Mouse (Mus musculus) liver, embryonic 11.5 days (tissue): ENCODE measurements around the gene Cntn1. TPM values are rescaled to one million over a fixed set of nuclear protein-coding genes. Genes with fewer than 3 reads are reported as not detected.

Source experiments
- ATAC-seq: fragments of 200-750 bp; cut with Nextera tagmentation; replicated peaks from 2 replicates; pipeline ENCODE4 v1.8.0; 2017; ENCODE audit warnings: moderate number of reproducible peaks, mild to moderate bottlenecking, moderate TSS enrichment, moderate library complexity; ENCODE audit not compliant: low FRiP score
- DNase-seq: peaks from one replicate; pipeline ENCODE4 v3.0.0-alpha.2; 2017; ENCODE audit warnings: low spot score
- H3K27ac ChIP-seq: fragments of 300-500 bp; sonication (generic); 2 replicates; pipeline ENCODE4 v1.5.1; 2014; ENCODE audit warnings: mild to moderate bottlenecking, low read depth, low read length, control low read depth
- H3K27me3 ChIP-seq: fragments of 300-500 bp; sonication (generic); replicated peaks from 2 replicates; pipeline ENCODE4 v1.6.1; 2014; ENCODE audit warnings: low read length, mixed read lengths; ENCODE audit not compliant: control insufficient read depth, insufficient read depth
- H3K36me3 ChIP-seq: fragments of 300-500 bp; sonication (generic); 2 replicates; pipeline ENCODE4 v1.6.1; 2014; ENCODE audit warnings: mild to moderate bottlenecking, low read length, moderate library complexity, mixed read lengths; ENCODE audit not compliant: control insufficient read depth, insufficient read depth
- H3K4me1 ChIP-seq: fragments of 300-500 bp; sonication (generic); replicated peaks from 2 replicates; pipeline ENCODE4 v1.6.1; 2014; ENCODE audit warnings: low read length, mixed read lengths; ENCODE audit not compliant: control insufficient read depth, insufficient read depth
- H3K4me2 ChIP-seq: fragments of 300-500 bp; sonication (generic); 2 replicates; pipeline ENCODE4 v1.6.1; 2014; ENCODE audit warnings: mild to moderate bottlenecking, control low read depth, moderate library complexity
- H3K4me3 ChIP-seq: fragments of 300-500 bp; sonication (generic); 2 replicates; pipeline ENCODE4 v1.5.1; 2014; ENCODE audit warnings: low read depth, low read length, control low read depth
- H3K9ac ChIP-seq: fragments of 300-500 bp; sonication (generic); 2 replicates; pipeline ENCODE4 v1.6.1; 2014; ENCODE audit warnings: low read depth, low read length, control low read depth
- H3K9me3 ChIP-seq: fragments of 300-500 bp; sonication (generic); 2 replicates; pipeline ENCODE4 v1.6.1; 2016; ENCODE audit warnings: low read length, inconsistent platforms, mixed read lengths; ENCODE audit not compliant: control insufficient read depth
- WGBS: fragments of 180-500 bp; shearing (Covaris S2); extraction: QIAGEN DNeasy Blood & Tissue Kit; methylation state at CpG from one replicate; pipeline ENCODE4 v1.1.7; 2014; 5-methylcytosine and 5-hydroxymethylcytosine counted together
- polyA plus RNA-seq: library from polyadenylated mRNA; unstranded; fragments of >200 nt; fragmentation: Nextera tagmentation; extraction: Ambion mirVana; gene quantifications from 2 replicates; pipeline ENCODE4 v1.2.1, GENCODE M21; 2014

Cntn1 gene
- polyA plus RNA-seq, 1 experiment from 2014 or later, result 0.12 TPM

- Histone ChIP-seq H3K4me1 (no peaks in the 10 kb centered on the region), H3K27me3 (no peaks in the 10 kb centered on the region), H3K4me3 (no peak overlapping the region), H3K9ac (no peak overlapping the region), H3K27ac (no peak overlapping the region), H3K4me2 (no peak overlapping the region), H3K36me3 (no peaks in the 10 kb centered on the region), H3K9me3 (no peaks in the 10 kb centered on the region)
- DNase-seq, result no peak
- ATAC-seq, result no peak
- 79% methylated on average over 4 of the region's 4 CpGs for WGBS
These were observed 155.7 kb downstream of the Cntn1 start for GRCm38 (mm10) chr15:92206695-92207094.

- 88% methylated on average over 1 of the region's 1 CpGs for WGBS
- no peak overlapping the region for H3K9ac ChIP-seq
- no peak overlapping the region for H3K4me3 ChIP-seq
- no peaks in the 10 kb centered on the region for H3K9me3 ChIP-seq
- no peak for ATAC-seq
- no peak overlapping the region for H3K27ac ChIP-seq
- H3K4me2 ChIP-seq, result no peak overlapping the region
- no peaks in the 10 kb centered on the region for H3K36me3 ChIP-seq
- H3K27me3 ChIP-seq, result no peaks in the 10 kb centered on the region
- DNase-seq, result no peak
- H3K4me1 ChIP-seq, result no peaks in the 10 kb centered on the region
These were observed 158.8 kb downstream of the Cntn1 start for GRCm38 (mm10) chr15:92209778-92210177.

GRCm38 (mm10) chr15:92210486-92211235 is 159.7 kb downstream of the Cntn1 start:
- 72% methylated on average over 7 of the region's 7 CpGs for WGBS
- Histone ChIP-seq H3K4me2 (no peak overlapping the region), H3K4me1 (no peaks in the 10 kb centered on the region), H3K36me3 (no peaks in the 10 kb centered on the region), H3K27me3 (no peaks in the 10 kb centered on the region), H3K27ac (no peak overlapping the region), H3K4me3 (no peak overlapping the region), H3K9ac (no peak overlapping the region), H3K9me3 (no peaks in the 10 kb centered on the region)
- DNase-seq, result no peak
- no peak for ATAC-seq

- Histone ChIP-seq H3K9me3 (no peaks in the 10 kb centered on the region), H3K4me2 (no peak overlapping the region), H3K4me3 (no peak overlapping the region), H3K27ac (no peak overlapping the region), H3K27me3 (no peaks in the 10 kb centered on the region), H3K4me1 (no peaks in the 10 kb centered on the region), H3K36me3 (no peaks in the 10 kb centered on the region), H3K9ac (no peak overlapping the region)
- WGBS, result 64% methylated on average over 3 of the region's 3 CpGs
- no peak for DNase-seq
- no peak for ATAC-seq
These were observed 164.9 kb downstream of the Cntn1 start for GRCm38 (mm10) chr15:92215841-92216240.

GRCm38 (mm10) chr15:92221446-92221845 is 170.5 kb downstream of the Cntn1 start:
- H3K9ac ChIP-seq, result no peak overlapping the region
- ATAC-seq (no peak), DNase-seq (no peak)
- H3K9me3 ChIP-seq, result no peaks in the 10 kb centered on the region
- H3K27ac ChIP-seq, result no peak overlapping the region
- H3K36me3 ChIP-seq, result no peaks in the 10 kb centered on the region
- no peaks in the 10 kb centered on the region for H3K27me3 ChIP-seq
- H3K4me3 ChIP-seq, result no peak overlapping the region
- H3K4me2 ChIP-seq, result no peak overlapping the region
- 67% methylated on average over 2 of the region's 2 CpGs for WGBS
- H3K4me1 ChIP-seq, result no peaks in the 10 kb centered on the region

GRCm38 (mm10) chr15:92231386-92231785 is 180.4 kb downstream of the Cntn1 start:
- Histone ChIP-seq H3K4me2 (no peak overlapping the region), H3K9me3 (no peaks in the 10 kb centered on the region), H3K4me3 (no peak overlapping the region), H3K27me3 (no peaks in the 10 kb centered on the region), H3K9ac (no peak overlapping the region), H3K4me1 (no peaks in the 10 kb centered on the region), H3K36me3 (no peaks in the 10 kb centered on the region), H3K27ac (no peak overlapping the region)
- ATAC-seq (no peak), DNase-seq (no peak)
- 18% methylated on average over 7 of the region's 7 CpGs for WGBS

GRCm38 (mm10) chr15:92235836-92236235 is 184.9 kb downstream of the Cntn1 start:
- H3K4me3 ChIP-seq, result no peak overlapping the region
- no peak overlapping the region for H3K4me2 ChIP-seq
- H3K9me3 ChIP-seq, result no peaks in the 10 kb centered on the region
- DNase-seq (no peak), ATAC-seq (no peak)
- no peak overlapping the region for H3K9ac ChIP-seq
- H3K4me1 ChIP-seq, result no peaks in the 10 kb centered on the region
- H3K27me3 ChIP-seq, result no peaks in the 10 kb centered on the region
- WGBS, result 74% methylated on average over 6 of the region's 6 CpGs
- H3K36me3 ChIP-seq, result no peaks in the 10 kb centered on the region
- H3K27ac ChIP-seq, result no peak overlapping the region

- WGBS, result 34% methylated on average over 7 of the region's 7 CpGs
- Histone ChIP-seq H3K9me3 (no peaks in the 10 kb centered on the region), H3K36me3 (no peaks in the 10 kb centered on the region), H3K27me3 (no peaks in the 10 kb centered on the region), H3K9ac (no peak overlapping the region), H3K27ac (no peak overlapping the region), H3K4me1 (no peaks in the 10 kb centered on the region), H3K4me3 (no peak overlapping the region), H3K4me2 (no peak overlapping the region)
- 0 out of 2 replicates have a peak, but pooled peaks have one; percentile 49 for ATAC-seq
- no peak for DNase-seq
These were observed 214.2 kb downstream of the Cntn1 start for GRCm38 (mm10) chr15:92264980-92265707.

- H3K36me3 ChIP-seq, result no peaks in the 10 kb centered on the region
- no peak overlapping the region for H3K4me3 ChIP-seq
- WGBS, result 59% methylated on average over 3 of the region's 3 CpGs
- H3K27ac ChIP-seq, result no peak overlapping the region
- no peak for ATAC-seq
- H3K9ac ChIP-seq, result no peak overlapping the region
- no peak overlapping the region for H3K4me2 ChIP-seq
- no peaks in the 10 kb centered on the region for H3K4me1 ChIP-seq
- no peaks in the 10 kb centered on the region for H3K9me3 ChIP-seq
- DNase-seq, result no peak
- H3K27me3 ChIP-seq, result no peaks in the 10 kb centered on the region
These were observed 217.4 kb downstream of the Cntn1 start for GRCm38 (mm10) chr15:92268341-92268740.
